Mouse (Mus musculus) bone marrow, adult 2 months (tissue): ENCODE measurements around the gene Drd3.

Experiments used
- CTCF ChIP-seq: fragments of 200-500 bp; IDR thresholded peaks from 2 replicates; pipeline ENCODE4 v1.5.1; 2011; ENCODE audit warnings: low read length, control low read depth; ENCODE audit not compliant: control insufficient read depth, insufficient read depth
- POLR2A ChIP-seq: fragments of 200-500 bp; IDR thresholded peaks from 2 replicates; pipeline ENCODE4 v1.6.1; 2011; ENCODE audit warnings: low read depth, mild to moderate bottlenecking, control low read depth, low read length, borderline replicate concordance; ENCODE audit not compliant: control insufficient read depth

GRCm38 (mm10) chr16:43740936-43741335, 12.9 kb upstream of the Drd3 start:
- TF ChIP-seq CTCF (no peak), POLR2A (no peak)
